Mouse (Mus musculus): ENCODE data around the gene Olfr806.

Olfr806 gene

DNA sequence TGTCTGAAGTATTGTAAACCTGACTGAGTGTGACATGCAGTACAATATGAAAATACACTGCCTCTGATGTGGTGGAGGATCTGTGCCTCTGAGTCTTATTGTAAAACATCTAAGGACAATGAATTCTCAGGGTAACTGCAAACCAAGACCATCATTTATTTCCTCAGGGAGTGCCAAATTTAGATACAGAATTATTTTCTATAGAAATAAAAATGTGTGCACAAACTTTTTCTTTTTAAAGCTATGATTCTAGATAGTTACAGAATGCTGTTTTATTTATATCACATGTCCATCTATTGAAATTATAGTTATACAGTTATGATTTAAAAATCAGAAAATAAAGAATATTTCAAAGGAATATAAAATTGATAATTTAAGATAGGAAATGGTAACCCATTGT lies at the start of gene Olfr806:
TSS of gene Olfr806 (minus strand) at position 101 of the 400 bp plus-strand sequence.
- DNase-seq (ENCODE audit: low spot score in 2 of 2), result no peak

DNA sequence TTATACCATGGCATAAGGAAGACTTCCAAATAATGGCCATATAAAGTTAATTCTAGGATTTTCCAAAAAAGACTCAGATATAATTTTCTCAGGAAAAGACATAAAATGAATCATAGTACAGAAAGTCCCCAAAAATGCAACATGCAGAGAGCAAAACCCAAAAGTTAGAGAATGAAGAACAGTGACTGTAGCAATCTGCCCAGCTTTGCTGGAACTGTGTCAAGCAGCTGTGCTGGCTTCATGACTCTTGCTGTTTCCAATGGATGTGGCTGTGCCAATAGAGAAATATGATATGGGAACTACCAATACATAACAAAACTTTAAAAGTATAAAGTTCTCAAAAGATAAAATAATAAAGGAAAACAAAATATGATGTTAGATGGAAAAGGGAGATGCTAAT lies 36.4 kb upstream of the Olfr806 start:
- DNase-seq (ENCODE audit: low spot score in 2 of 2), result no peak

DNA sequence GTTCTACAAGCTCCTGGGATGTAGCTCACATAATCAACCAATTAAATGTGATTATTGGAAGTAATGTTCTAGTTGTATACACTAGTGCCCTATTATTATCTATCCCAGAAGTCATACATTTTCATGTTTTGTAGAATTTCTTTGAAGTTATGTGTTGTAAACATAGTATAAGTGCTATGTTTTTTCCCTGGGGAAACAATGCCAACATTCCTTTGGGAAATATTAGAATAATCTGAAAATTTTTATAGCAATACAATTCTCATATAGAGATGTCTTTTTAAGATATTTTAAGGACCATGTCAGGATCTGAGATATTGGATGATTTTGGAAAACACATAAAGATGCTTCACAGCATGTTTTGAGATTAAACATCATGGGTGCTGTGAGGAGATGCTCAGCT lies 32.6 kb upstream of the Olfr806 start, which contains the start of gene Olfr809:
TSS of gene Olfr809 (plus strand) at position 301 of the 400 bp plus-strand sequence.
- DNase-seq (ENCODE audit: low spot score in 2 of 2), result no peak

DNA sequence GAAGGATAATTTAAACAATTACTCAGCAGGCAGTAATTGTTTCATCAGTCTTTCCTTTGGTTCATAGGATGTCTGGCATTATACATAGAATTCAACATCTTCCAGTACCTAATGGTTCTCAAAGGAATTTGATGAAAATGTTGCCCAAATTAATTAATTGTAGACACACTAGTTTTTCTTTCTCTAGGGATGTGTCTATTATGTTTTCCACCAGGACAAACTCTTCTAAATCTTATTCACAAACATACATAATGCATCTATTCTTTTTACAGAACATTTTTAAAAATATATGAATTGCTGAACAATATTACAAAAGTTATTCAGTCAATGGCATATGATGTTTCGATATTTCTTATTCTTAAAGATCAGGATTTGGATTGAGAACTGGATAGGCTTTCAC lies 23.5 kb upstream of the Olfr806 start, which contains the start of gene Olfr808:
TSS of gene Olfr808 (plus strand) at position 301 of the 400 bp plus-strand sequence.
- no peak for DNase-seq (ENCODE audit: low spot score in 2 of 2)

DNA sequence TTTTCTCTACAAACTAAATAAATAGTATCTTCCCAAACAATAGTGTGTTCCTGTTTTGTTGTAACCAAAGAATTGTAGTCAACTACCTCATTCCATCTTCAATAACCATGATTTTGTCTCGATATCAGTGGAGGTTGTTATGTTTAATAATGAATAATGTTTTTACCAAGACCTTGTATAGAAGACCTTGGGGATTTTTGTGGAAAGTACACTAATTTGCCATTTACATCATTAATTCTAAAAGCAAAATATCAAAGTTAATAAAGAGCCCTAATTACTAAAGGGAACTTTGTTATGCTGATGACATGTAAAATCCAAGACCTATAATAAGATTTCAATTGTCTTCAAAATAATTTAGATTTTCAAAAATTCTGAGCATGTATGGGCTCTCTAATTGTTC lies 16.0 kb upstream of the Olfr806 start, which contains the start of gene Olfr807:
TSS of gene Olfr807 (minus strand) at position 101 of the 400 bp plus-strand sequence.
- no peak for DNase-seq (ENCODE audit: low spot score in 2 of 2)

DNA sequence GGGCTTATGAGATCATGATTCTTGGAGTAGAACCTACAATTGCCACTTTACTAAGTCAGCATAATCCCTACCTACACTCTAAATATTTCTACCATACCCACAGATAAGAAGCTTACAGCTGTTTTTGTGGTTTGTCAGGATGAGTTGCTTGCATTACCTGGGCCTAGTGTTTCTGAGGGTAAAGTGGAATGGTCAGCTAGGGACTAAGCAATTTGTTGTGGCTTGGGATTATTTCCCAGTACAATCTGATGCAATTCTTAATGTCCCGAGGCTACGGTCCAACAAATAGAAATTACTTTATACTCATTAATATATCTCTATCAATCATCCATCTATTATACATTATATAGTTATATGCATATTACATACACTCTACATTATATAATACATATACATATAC lies 12.4 kb downstream of the Olfr806 start, which contains the start of gene Olfr805:
TSS of gene Olfr805 (minus strand) at position 101 of the 400 bp plus-strand sequence.
- DNase-seq (ENCODE audit: low spot score in 2 of 2), result no peak

DNA sequence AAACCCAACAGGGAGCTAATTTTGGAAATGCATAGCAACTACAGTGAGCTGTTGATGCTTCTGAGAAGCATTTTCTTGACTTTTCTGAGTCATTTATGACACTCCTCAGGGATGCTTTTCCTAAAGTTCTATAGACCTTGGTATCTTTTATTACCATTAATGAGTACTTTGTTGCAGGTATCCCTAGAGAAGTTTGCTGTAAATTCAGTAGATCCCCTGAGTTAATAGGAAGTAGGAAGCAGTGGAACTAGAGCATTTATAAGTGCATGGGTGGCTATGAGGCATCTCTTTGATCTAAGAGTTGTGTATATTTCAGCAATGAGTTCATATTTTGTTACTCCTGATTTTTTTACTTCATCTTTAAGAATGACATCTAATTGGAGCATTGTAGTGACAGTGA lies 38.8 kb downstream of the Olfr806 start, which contains the start of gene Olfr804:
TSS of gene Olfr804 (plus strand) at position 301 of the 400 bp plus-strand sequence.
- DNase-seq (ENCODE audit: low spot score in 2 of 2), result no peak

DNA sequence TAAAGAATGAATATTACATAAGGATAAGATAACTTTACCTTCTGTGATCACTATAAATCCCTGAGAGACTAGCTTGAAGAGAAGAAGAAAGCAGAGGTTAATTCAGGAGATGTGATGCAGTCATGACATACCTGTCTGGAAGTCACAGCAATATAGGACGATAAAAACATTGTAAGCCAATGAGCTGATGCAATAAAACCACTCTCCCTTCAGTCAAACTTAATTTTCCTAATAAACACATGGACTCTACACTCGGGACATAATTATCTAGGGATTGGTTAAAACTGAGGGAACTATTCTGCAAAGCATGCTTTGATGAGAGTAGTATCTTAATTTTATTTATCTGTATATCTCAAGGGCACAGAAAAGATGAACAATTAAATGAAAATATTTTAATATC lies 47.5 kb downstream of the Olfr806 start, which contains the start of gene Olfr803:
TSS of gene Olfr803 (minus strand) at position 101 of the 400 bp plus-strand sequence.
- no peak for DNase-seq (ENCODE audit: low spot score in 2 of 2)

DNA sequence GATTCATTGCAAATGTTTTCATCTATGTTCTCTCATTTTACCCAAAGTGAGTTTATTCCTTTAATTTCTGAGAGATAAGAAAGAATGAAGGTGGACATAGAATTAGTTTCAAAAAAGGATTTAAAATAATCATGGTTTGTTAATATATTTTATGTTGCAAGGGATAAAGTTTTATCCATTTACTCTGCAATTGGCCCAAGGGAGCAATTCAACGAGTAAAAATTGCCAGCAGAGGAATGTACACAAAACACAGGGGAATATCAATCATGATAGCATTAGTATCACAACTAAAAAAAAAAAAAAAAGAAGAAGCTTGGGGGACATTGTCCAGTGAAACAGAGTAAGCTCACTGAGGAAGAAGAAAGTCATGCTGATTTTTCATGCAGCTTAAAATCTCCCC lies 53.7 kb downstream of the Olfr806 start, which contains the start of gene Olfr802:
TSS of gene Olfr802 (minus strand) at position 101 of the 400 bp plus-strand sequence.
- no peak for DNase-seq (ENCODE audit: low spot score in 2 of 2)

All from spleen, postnatal 36 days (tissue).